Comparison of ENCODE assay signal across 7 mouse cellular contexts in genomic region chr1:181839746-181840366, GRCm38 (mm10). TPM values are rescaled to one million over a fixed set of nuclear protein-coding genes. Genes with fewer than 3 reads are reported as not detected.
DNase-seq lines count a peak whose midpoint lies in the region; ATAC-seq and TF ChIP-seq lines count a peak whose summit lies in the region.

No protein-coding gene starts in this region.

- H3K4me3 ChIP-seq in G1E (ENCODE audit: low read depth, low read length) = peak overlapping the region; percentile 91; the same call in 1 of the 2 replicates
- peak overlapping the region; percentile 22 for H3K4me3 ChIP-seq in heart, postnatal 0 days (ENCODE audit: low read depth, low read length)

- no peaks in the 10 kb centered on the region for H3K9me3 ChIP-seq in G1E (replicated peaks)
- no peaks in the 10 kb centered on the region for H3K9me3 ChIP-seq in heart, postnatal 0 days (replicated peaks; ENCODE audit: control insufficient read depth, low read length)

- no peak for ATAC-seq in G1E (ENCODE audit: extremely low read depth, insufficient number of reproducible peaks, low FRiP score, poor library complexity, severe bottlenecking)
- no peak for ATAC-seq in heart, postnatal 0 days (ENCODE audit: insufficient read depth, low read depth)
- ATAC-seq in megakaryocyte, adult 5-6 weeks (ENCODE audit: poor library complexity, severe bottlenecking) = peak; percentile 45
- no peak for ATAC-seq in frontal cortex, adult (ENCODE audit: low TSS enrichment)

- H3K9ac ChIP-seq in heart, postnatal 0 days (replicated peaks; ENCODE audit: low read depth, low read length) = peak overlapping the region; percentile 17; the same call in 1 of the 2 replicates

- no peak overlapping the region; the same call in 1 of the 2 replicates for H3K27ac ChIP-seq in heart, postnatal 0 days (ENCODE audit: low read depth)

- peaks cover 46% of the 10 kb centered on the region for H3K4me1 ChIP-seq in G1E (ENCODE audit: insufficient read depth, low read depth, low read length)
- H3K4me1 ChIP-seq in heart, postnatal 0 days (ENCODE audit: control insufficient read depth, insufficient read depth) = peaks cover 21% of the 10 kb centered on the region

- TF ChIP-seq CTCF in G1E (IDR thresholded peaks at IDR 0.05; ENCODE audit: low read depth, low read length) = no peak
- no peak for TF ChIP-seq CTCF in heart, postnatal 0 days (IDR thresholded peaks at IDR 0.05; ENCODE audit: low read depth)

- DNase-seq in CD4-positive helper T cell, adult 2 months (ENCODE audit: low read depth, low spot score) = peak; percentile 56
- DNase-seq in G1E (ENCODE audit: low spot score) = peak; percentile 30
- no peak for DNase-seq in heart, postnatal 0 days (ENCODE audit: low spot score)
- no peak for DNase-seq in gastrocnemius, postnatal 25 days
- DNase-seq in urinary bladder, postnatal 10 days (ENCODE audit: low spot score) = no peak

- H3K27me3 ChIP-seq in G1E (ENCODE audit: insufficient read depth, low read length) = no peaks in the 10 kb centered on the region
- no peaks in the 10 kb centered on the region for H3K27me3 ChIP-seq in heart, postnatal 0 days (ENCODE audit: control insufficient read depth, insufficient read depth, low read length)

- TF ChIP-seq EP300 in heart, postnatal 0 days (IDR thresholded peaks at IDR 0.05; ENCODE audit: low read depth) = no peak

- 9% methylated on average over 6 of the region's 6 CpGs for WGBS in heart, postnatal 0 days

- H3K4me2 ChIP-seq in heart, postnatal 0 days (ENCODE audit: low read depth, low read length) = peak overlapping the region; percentile 90

- peaks cover 47% of the 10 kb centered on the region for H3K36me3 ChIP-seq in G1E (replicated peaks)
- peaks cover 25% of the 10 kb centered on the region for H3K36me3 ChIP-seq in heart, postnatal 0 days (replicated peaks; ENCODE audit: control insufficient read depth, insufficient read depth, low read length)

RNA-seq across cellular contexts. Expression of gene Lbr, which starts 3.0 kb away (rescaled TPM):
- total RNA-seq in G1E (2014; fragmentation: Nextera tagmentation) (191 and 239 TPM in 2 replicates), G1E (2017) (244 and 265 TPM in 2 replicates)
- polyA plus RNA-seq in G1E (2012) = 85.4 and 87.9 TPM in 2 replicates
- 47.2 and 71.9 TPM in 2 replicates for total RNA-seq in heart, postnatal 0 days (2014; rRNA removed; ENCODE audit: low replicate concordance)
- 29.7 and 31.3 TPM in 2 replicates for polyA plus RNA-seq in heart, postnatal 0 days (2015; fragmentation: Nextera tagmentation; extraction: Ambion mirVana)
- 457 and 500 TPM in 2 replicates for total RNA-seq in megakaryocyte, adult 5-6 weeks (2015)
- total RNA-seq in megakaryocyte, adult 5-6 weeks (2017) = 415 and 440 TPM in 2 replicates
- total RNA-seq in gastrocnemius, postnatal 25 days (2021) = 10 to 100 TPM; 17.8 to 18.7 TPM

Comparison
In these comparisons a context has a peak if more than half of its experiments do, and no peak if none do; other contexts are left out.
1. DNase-seq: peak in CD4-positive helper T cell, adult 2 months (single experiment) and G1E (single experiment); none in heart, postnatal 0 days (single experiment), gastrocnemius, postnatal 25 days (single experiment) and urinary bladder, postnatal 10 days (single experiment).